Mouse (Mus musculus) heart, postnatal 25 days (tissue): Measurements from ENCODE around the gene Cdc42bpb. TPM values are rescaled to one million over a fixed set of nuclear protein-coding genes. Genes with fewer than 3 reads are reported as not detected.

ENCODE experiments used
- DNase-seq: peaks from one replicate; pipeline ENCODE4 v3.0.0; 2022; ENCODE audit warnings: low spot score
- intact Hi-C: fragments of 180-260 bp; cut with DNase I; formaldehyde crosslinking; loops from one replicate; pipeline ENCODE4 v1.15.1; 2025
- total RNA-seq, 2 experiments: library from RNA; stranded (reverse); gene quantifications; 2 replicates each; pipeline ENCODE4 v1.2.3; 2021

Cdc42bpb gene
- 10 to 100 TPM; 57.5 to 60.2 TPM for total RNA-seq

- intact Hi-C loops: no loop called here
- peak; percentile 92 for DNase-seq
These were observed at the start of gene Cdc42bpb for GRCm38 (mm10) chr12:111377376-111377973. Cdc42bpb (minus strand) TSS chr12:111377718.

GRCm38 (mm10) chr12:111425789-111426460 lies 48.4 kb upstream of the Cdc42bpb start:
- peak; percentile 72 for DNase-seq
- intact Hi-C loops: loop anchor here (1.0 to 2.0 kb wide), 2 partner anchors 33 to 43 kb away; no protein-coding TSS in a partner anchor

- peak; percentile 66 for DNase-seq
- intact Hi-C loops: no loop called here
These were observed 47.7 kb upstream of the Cdc42bpb start for GRCm38 (mm10) chr12:111425258-111425657.

- DNase-seq: no peak
- intact Hi-C loops: no loop called here
These were observed 47.0 kb upstream of the Cdc42bpb start for GRCm38 (mm10) chr12:111424547-111424946.

GRCm38 (mm10) chr12:111423570-111424129 lies 46.1 kb upstream of the Cdc42bpb start:
- no peak for DNase-seq
- intact Hi-C loops: no loop called here

GRCm38 (mm10) chr12:111422852-111423251 lies 45.3 kb upstream of the Cdc42bpb start:
- intact Hi-C loops: no loop called here
- DNase-seq: no peak

- DNase-seq: no peak
- intact Hi-C loops: no loop called here
These were observed 43.6 kb upstream of the Cdc42bpb start for GRCm38 (mm10) chr12:111420946-111421709.

- intact Hi-C loops: no loop called here
- no peak for DNase-seq
These were observed 42.4 kb upstream of the Cdc42bpb start for GRCm38 (mm10) chr12:111419918-111420317.

GRCm38 (mm10) chr12:111416921-111417779 lies 39.6 kb upstream of the Cdc42bpb start, which contains the start of gene Exoc3l4:
Exoc3l4 (plus strand) TSS chr12:111417017.
- DNase-seq: no peak
- intact Hi-C loops: no loop called here

- intact Hi-C loops: loop anchor here (5.0 kb wide), 2 partner anchors 71 to 141 kb away; partner anchors contain the start of gene Amn
These were observed 35.8 kb upstream of the Cdc42bpb start for GRCm38 (mm10) chr12:111413300-111413699.

GRCm38 (mm10) chr12:111412581-111413284 lies 35.2 kb upstream of the Cdc42bpb start:
- intact Hi-C loops: loop anchor here (5.0 kb wide), 2 partner anchors 70 to 140 kb away; partner anchors contain the start of gene Amn
- DNase-seq: no peak

More at GRCm38 (mm10) chr12:111413300-111413699, 35.8 kb upstream of the Cdc42bpb start:
- DNase-seq: peak; percentile 82

- DNase-seq: no peak
- intact Hi-C loops: loop anchor here (1.0 to 5.0 kb wide), 3 partner anchors 9 to 139 kb away; partner anchors contain the start of gene Amn
These were observed 34.3 kb upstream of the Cdc42bpb start for GRCm38 (mm10) chr12:111411631-111412355.

- intact Hi-C loops: no loop called here
- no peak for DNase-seq
These were observed 32.1 kb upstream of the Cdc42bpb start for GRCm38 (mm10) chr12:111409583-111409982.

- DNase-seq: no peak
- intact Hi-C loops: no loop called here
These were observed 29.1 kb upstream of the Cdc42bpb start, which contains the start of gene Lbhd2 for GRCm38 (mm10) chr12:111406622-111407021. Lbhd2 (plus strand) TSS chr12:111406809.

GRCm38 (mm10) chr12:111404880-111405279 lies 27.4 kb upstream of the Cdc42bpb start:
- intact Hi-C loops: no loop called here
- DNase-seq: no peak

- intact Hi-C loops: loop anchor here (1.0 kb wide), 1 partner anchor 10 kb away; no protein-coding TSS in a partner anchor
- DNase-seq: peak; percentile 42
These were observed 24.1 kb upstream of the Cdc42bpb start for GRCm38 (mm10) chr12:111401454-111402184.

GRCm38 (mm10) chr12:111396997-111397396 lies 19.5 kb upstream of the Cdc42bpb start:
- intact Hi-C loops: no loop called here

More at GRCm38 (mm10) chr12:111396997-111397396, 19.5 kb upstream of the Cdc42bpb start:
- no peak for DNase-seq
